ENCODE assay signal across 31 mouse cellular contexts in genomic region chr2:107022713-107023112, GRCm38 (mm10). TPM values are rescaled to one million over a fixed set of nuclear protein-coding genes. Genes with fewer than 3 reads are reported as not detected.
"Had no signal": no experiment of that assay in that cellular context is flagged by ENCODE, and none has a peak within 500 bp of the region (broad histone marks: within the 10 kb centered on the region; RNA-seq: fewer than 3 reads in every experiment).

No protein-coding gene starts in this region.

- H3K9ac ChIP-seq: heart, embryonic 12.5 days; hindbrain, embryonic 13.5 days; hindbrain, embryonic 15.5 days; kidney, embryonic 15.5 days; limb, embryonic 13.5 days; limb, embryonic 15.5 days; liver, embryonic 12.5 days had no signal

- H3K4me1 ChIP-seq: heart, embryonic 10.5 days; heart, embryonic 12.5 days; kidney, embryonic 15.5 days; limb, embryonic 13.5 days; limb, embryonic 15.5 days; liver, embryonic 12.5 days had no signal

- H3K9me3 ChIP-seq: heart, embryonic 10.5 days; heart, embryonic 12.5 days; hindbrain, embryonic 13.5 days; hindbrain, embryonic 15.5 days; kidney, embryonic 15.5 days; limb, embryonic 13.5 days; limb, embryonic 15.5 days; liver, embryonic 12.5 days had no signal

- H3K4me2 ChIP-seq: heart, embryonic 12.5 days; hindbrain, embryonic 13.5 days; hindbrain, embryonic 15.5 days; kidney, embryonic 15.5 days; limb, embryonic 13.5 days; limb, embryonic 15.5 days; liver, embryonic 12.5 days had no signal

- H3K27ac ChIP-seq: heart, embryonic 10.5 days; hindbrain, embryonic 13.5 days; hindbrain, embryonic 15.5 days; hindbrain, postnatal 0 days; kidney, embryonic 15.5 days; kidney, postnatal 0 days; limb, embryonic 13.5 days; limb, embryonic 15.5 days; liver, embryonic 12.5 days had no signal

- H3K4me3 ChIP-seq: heart, embryonic 10.5 days; heart, embryonic 12.5 days; hindbrain, embryonic 13.5 days; hindbrain, embryonic 15.5 days; kidney, embryonic 15.5 days; limb, embryonic 13.5 days; limb, embryonic 15.5 days; liver, embryonic 12.5 days had no signal

- DNase-seq: gastrocnemius, postnatal 14 days; gastrocnemius, postnatal 36 days; heart, adult 18-20 months; heart, postnatal 14 days; heart, postnatal 36 days; kidney, adult 11 months; kidney, adult 2 months; kidney, adult 9 months; kidney, postnatal 14 days; kidney, postnatal 36 days; layer of hippocampus, adult 9-11 months; layer of hippocampus, postnatal 36 days; left cerebral cortex, postnatal 4 days had no signal

- H3K27me3 ChIP-seq: heart, embryonic 12.5 days; hindbrain, embryonic 13.5 days; hindbrain, embryonic 15.5 days; kidney, embryonic 15.5 days; limb, embryonic 13.5 days; limb, embryonic 15.5 days; liver, embryonic 12.5 days had no signal

- ATAC-seq: hindbrain, postnatal 0 days; intestine, embryonic 16.5 days; liver, embryonic 12.5 days had no signal

- H3K36me3 ChIP-seq: heart, embryonic 10.5 days; heart, embryonic 12.5 days; hindbrain, embryonic 13.5 days; hindbrain, embryonic 15.5 days; kidney, embryonic 15.5 days; limb, embryonic 13.5 days; limb, embryonic 15.5 days; liver, embryonic 12.5 days had no signal

RNA-seq across cellular contexts. Expression of gene Fshb, which starts 36.7 kb away (rescaled TPM):
- polyA plus RNA-seq: gonadal fat pad, adult 2 months; heart, embryonic 10.5 days; heart, embryonic 12.5 days; heart, embryonic 14.5 days; heart, embryonic 16.5 days; hindbrain, embryonic 13.5 days; hindbrain, embryonic 15.5 days; hindbrain, postnatal 0 days; intestine, embryonic 14.5 days; intestine, embryonic 16.5 days; kidney, adult 2 months; kidney, embryonic 15.5 days; kidney, postnatal 0 days; large intestine, adult 2 months; limb, embryonic 11.5 days; limb, embryonic 13.5 days; limb, embryonic 15.5 days; liver, adult 2 months; liver, embryonic 12.5 days had no signal
